Mouse (Mus musculus): ENCODE data around the gene Btn2a2. TPM values are rescaled to one million over a fixed set of nuclear protein-coding genes. Genes with fewer than 3 reads are reported as not detected.
A peak's percentile ranks its signal among the peaks of the same experiment; 100 is the strongest.

Gene Btn2a2
- polyA plus RNA-seq, 1 experiment from 2014 or later: not detected

DNA sequence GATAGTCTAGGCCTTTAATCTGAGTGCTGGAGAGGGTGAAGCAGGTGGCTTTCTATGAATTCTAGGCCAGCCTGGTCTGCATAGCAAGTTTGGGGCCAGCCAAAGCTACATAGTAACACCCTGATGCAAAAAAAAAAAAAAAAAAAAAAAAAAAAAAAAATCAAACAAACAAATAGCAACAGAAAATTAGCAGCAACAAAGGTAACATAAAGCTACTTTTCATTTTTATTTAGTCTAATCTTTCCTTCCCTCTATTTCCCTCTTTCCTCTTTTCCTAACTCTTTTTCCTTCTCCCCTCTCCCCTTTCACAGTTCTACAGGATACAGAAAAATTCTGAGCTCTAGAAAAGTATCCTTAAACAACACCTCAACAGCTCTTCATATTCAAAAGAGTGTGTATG, 26.0 kb downstream of the Btn2a2 start:
- H3K4me3 ChIP-seq (replicated peaks): no peak overlapping the region
- H3K4me2 ChIP-seq: no peak overlapping the region
- peaks cover 79% of the 10 kb centered on the region for H3K4me1 ChIP-seq (replicated peaks)
- DNase-seq (no peak), ATAC-seq (ENCODE audit: low read depth) (no peak)
- no peaks in the 10 kb centered on the region for H3K27me3 ChIP-seq
- H3K9me3 ChIP-seq (replicated peaks): no peaks in the 10 kb centered on the region
- no peak overlapping the region for H3K9ac ChIP-seq
- H3K27ac ChIP-seq: no peak overlapping the region
- no peaks in the 10 kb centered on the region for H3K36me3 ChIP-seq

- Histone ChIP-seq H3K4me1 (replicated peaks) (peaks cover 83% of the 10 kb centered on the region), H3K9ac (no peak overlapping the region), H3K4me3 (replicated peaks) (no peak overlapping the region)
Measured at GRCm38 (mm10) chr13:23462063-23462462, 26.6 kb downstream of the Btn2a2 start.

GRCm38 (mm10) chr13:23459264-23459846, 29.3 kb downstream of the Btn2a2 start:
- H3K4me2 ChIP-seq: peak overlapping the region; percentile 68
- H3K27me3 ChIP-seq: no peaks in the 10 kb centered on the region
- H3K4me1 ChIP-seq (replicated peaks): peaks cover 71% of the 10 kb centered on the region
- WGBS (ENCODE audit: insufficient replicate concordance): 5% methylated on average over 15 of the region's 15 CpGs
- peak overlapping the region; percentile 42 for H3K4me3 ChIP-seq (replicated peaks)
- no peaks in the 10 kb centered on the region for H3K9me3 ChIP-seq (replicated peaks)
- peak overlapping the region; percentile 95 for H3K27ac ChIP-seq
- DNase-seq (peak; percentile 79), ATAC-seq (ENCODE audit: low read depth) (peak; percentile 96)
- H3K36me3 ChIP-seq: no peaks in the 10 kb centered on the region
- H3K9ac ChIP-seq: peak overlapping the region; percentile 68

More at GRCm38 (mm10) chr13:23462063-23462462, 26.6 kb downstream of the Btn2a2 start:
- ATAC-seq (ENCODE audit: low read depth) (no peak), DNase-seq (no peak)
- H3K9me3 ChIP-seq (replicated peaks): no peaks in the 10 kb centered on the region
- no peaks in the 10 kb centered on the region for H3K27me3 ChIP-seq
- H3K27ac ChIP-seq: no peak overlapping the region; the same call in 1 of the 2 replicates
- WGBS (ENCODE audit: insufficient replicate concordance): 64% methylated on average over 4 of the region's 4 CpGs
- H3K4me2 ChIP-seq: no peak overlapping the region
- H3K36me3 ChIP-seq: no peaks in the 10 kb centered on the region

DNA sequence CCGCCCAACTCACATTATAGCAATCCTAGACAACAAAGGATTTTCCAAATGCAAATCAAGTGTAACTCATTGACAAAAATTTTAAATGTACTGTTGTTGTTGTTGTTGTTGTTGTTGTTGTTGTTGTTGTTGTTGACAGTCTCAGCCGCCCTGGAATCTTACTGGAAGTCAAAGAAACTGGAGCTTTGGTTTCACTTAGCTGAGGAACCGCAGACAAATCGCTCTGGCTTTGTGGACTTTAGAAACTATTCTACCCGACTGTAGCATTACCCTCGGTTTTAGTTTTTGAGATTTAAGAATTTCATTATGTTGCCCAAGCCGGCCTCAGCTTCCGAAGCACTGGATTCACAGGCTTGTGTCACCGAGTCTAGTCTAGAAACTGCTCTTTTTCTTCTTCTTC, 34.7 kb downstream of the Btn2a2 start:
- Histone ChIP-seq H3K27me3 (no peaks in the 10 kb centered on the region), H3K36me3 (no peaks in the 10 kb centered on the region), H3K9me3 (replicated peaks) (no peaks in the 10 kb centered on the region), H3K4me2 (peak overlapping the region; percentile 65), H3K4me3 (replicated peaks) (peak overlapping the region; percentile 77), H3K4me1 (replicated peaks) (peaks cover 53% of the 10 kb centered on the region), H3K27ac (peak overlapping the region; percentile 91), H3K9ac (peak overlapping the region; percentile 85)
- ATAC-seq (ENCODE audit: low read depth): no peak
- DNase-seq: no peak
- WGBS (ENCODE audit: insufficient replicate concordance): 1% methylated on average over 9 of the region's 9 CpGs

DNA sequence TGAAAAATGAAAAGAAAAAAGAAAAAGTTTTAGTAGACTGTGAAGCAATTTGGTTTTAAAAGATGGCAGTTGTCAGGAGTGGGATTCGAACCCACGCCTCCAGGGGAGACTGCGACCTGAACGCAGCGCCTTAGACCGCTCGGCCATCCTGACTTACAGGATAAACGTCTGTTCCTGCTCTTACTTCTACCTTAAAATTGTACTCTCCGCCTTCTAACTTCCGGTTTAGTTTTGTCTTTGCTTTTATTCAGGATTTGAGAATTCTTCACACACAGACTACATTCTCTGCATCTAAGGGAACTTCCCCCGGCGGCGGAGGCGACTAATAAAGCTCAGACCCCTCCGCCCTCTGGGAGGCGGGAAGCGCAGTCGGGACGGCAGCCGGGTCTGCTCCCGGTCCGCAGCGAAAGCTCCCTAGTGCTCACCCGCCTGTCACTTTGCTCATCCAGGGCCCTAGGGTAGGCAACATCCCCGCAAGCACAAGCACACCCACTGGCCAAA, 35.2 kb downstream of the Btn2a2 start:
- Histone ChIP-seq H3K9ac (peak overlapping the region; percentile 85), H3K9me3 (replicated peaks) (no peaks in the 10 kb centered on the region), H3K4me3 (replicated peaks) (peak overlapping the region; percentile 77), H3K27me3 (no peaks in the 10 kb centered on the region), H3K27ac (peak overlapping the region; percentile 91), H3K4me1 (replicated peaks) (peaks cover 53% of the 10 kb centered on the region), H3K4me2 (peak overlapping the region; percentile 65), H3K36me3 (no peaks in the 10 kb centered on the region)
- ATAC-seq (ENCODE audit: low read depth) (peak; percentile 83), DNase-seq (peak; percentile 78)
- under 1% methylated on average over 25 of the region's 25 CpGs for WGBS (ENCODE audit: insufficient replicate concordance)

- Histone ChIP-seq H3K4me1 (replicated peaks) (peaks cover 44% of the 10 kb centered on the region), H3K27me3 (no peaks in the 10 kb centered on the region), H3K36me3 (no peaks in the 10 kb centered on the region), H3K9ac (peak overlapping the region; percentile 70), H3K9me3 (replicated peaks) (no peaks in the 10 kb centered on the region), H3K27ac (peak overlapping the region; percentile 87), H3K4me2 (peak overlapping the region; percentile 73), H3K4me3 (replicated peaks) (peak overlapping the region; percentile 62)
- under 1% methylated on average over 15 of the region's 15 CpGs for WGBS (ENCODE audit: insufficient replicate concordance)
- peak; percentile 86 for DNase-seq
- ATAC-seq (ENCODE audit: low read depth): peak; percentile 50
Measured at GRCm38 (mm10) chr13:23450398-23450797, 38.3 kb downstream of the Btn2a2 start.

GRCm38 (mm10) chr13:23449235-23450095, 39.2 kb downstream of the Btn2a2 start:
- peak; percentile 32 for ATAC-seq (ENCODE audit: low read depth)
- H3K9ac ChIP-seq: peak overlapping the region; percentile 70
- peak overlapping the region; percentile 87 for H3K27ac ChIP-seq
- no peaks in the 10 kb centered on the region for H3K36me3 ChIP-seq
- H3K4me3 ChIP-seq (replicated peaks): peak overlapping the region; percentile 62
- DNase-seq: peak; percentile 72
- no peaks in the 10 kb centered on the region for H3K9me3 ChIP-seq (replicated peaks)
- peak overlapping the region; percentile 73 for H3K4me2 ChIP-seq
- WGBS (ENCODE audit: insufficient replicate concordance): under 1% methylated on average over 24 of the region's 24 CpGs
- peaks cover 49% of the 10 kb centered on the region for H3K4me1 ChIP-seq (replicated peaks)
- H3K27me3 ChIP-seq: no peaks in the 10 kb centered on the region

DNA sequence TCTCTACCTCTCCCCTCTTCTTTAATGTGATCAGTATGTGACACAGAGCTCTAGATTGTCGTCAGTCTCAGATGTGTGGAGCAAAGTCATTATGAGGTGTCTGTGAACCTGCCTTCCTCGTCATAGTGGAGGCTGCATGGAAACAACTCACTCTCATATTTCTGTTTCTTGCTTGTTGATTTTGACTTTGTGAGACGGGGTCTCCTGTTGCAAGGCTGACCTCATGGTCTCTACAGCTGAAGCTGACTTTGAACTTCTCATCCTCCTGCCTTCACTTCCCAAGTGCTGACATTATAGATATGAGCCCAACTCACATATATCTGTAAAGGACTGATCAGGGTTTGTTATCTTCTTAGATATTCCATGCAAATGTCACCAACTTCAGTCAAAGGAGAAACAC, 39.9 kb downstream of the Btn2a2 start:
- H3K9ac ChIP-seq: peak overlapping the region; percentile 70
- peak overlapping the region; percentile 62 for H3K4me3 ChIP-seq (replicated peaks)
- peaks cover 56% of the 10 kb centered on the region for H3K4me1 ChIP-seq (replicated peaks)
- peak overlapping the region; percentile 87 for H3K27ac ChIP-seq
- no peaks in the 10 kb centered on the region for H3K36me3 ChIP-seq
- no peaks in the 10 kb centered on the region for H3K9me3 ChIP-seq (replicated peaks)
- no peak for DNase-seq
- 20% methylated on average over 3 of the region's 3 CpGs for WGBS (ENCODE audit: insufficient replicate concordance)
- H3K4me2 ChIP-seq: peak overlapping the region; percentile 73
- ATAC-seq (ENCODE audit: low read depth): no peak
- H3K27me3 ChIP-seq: no peaks in the 10 kb centered on the region

DNA sequence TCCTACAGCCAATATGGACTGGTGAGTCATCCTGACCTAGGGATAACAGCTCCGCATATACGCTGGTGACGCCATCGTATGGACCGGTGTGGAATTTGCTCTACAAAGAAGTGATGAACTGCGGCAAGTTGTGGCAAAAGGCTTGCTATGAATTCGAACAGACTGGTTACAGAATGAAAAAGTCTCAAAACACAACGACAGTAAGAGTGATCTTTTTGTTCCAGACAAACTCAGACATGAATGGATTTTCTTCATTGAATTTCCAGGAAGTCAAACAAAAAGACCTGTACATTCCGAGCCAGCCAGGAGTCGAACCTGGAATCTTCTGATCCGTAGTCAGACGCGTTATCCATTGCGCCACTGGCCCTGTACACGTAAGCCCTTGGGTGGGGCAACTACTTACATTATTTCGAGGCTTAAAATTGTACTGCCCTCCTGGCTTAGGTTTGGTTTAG, 42.1 kb downstream of the Btn2a2 start:
- Histone ChIP-seq H3K4me2 (peak overlapping the region; percentile 90), H3K9me3 (replicated peaks) (no peaks in the 10 kb centered on the region), H3K36me3 (no peaks in the 10 kb centered on the region), H3K9ac (peak overlapping the region; percentile 73), H3K27ac (peak overlapping the region; percentile 84), H3K4me1 (replicated peaks) (peaks cover 48% of the 10 kb centered on the region), H3K4me3 (replicated peaks) (peak overlapping the region; percentile 78), H3K27me3 (no peaks in the 10 kb centered on the region)
- ATAC-seq (ENCODE audit: low read depth): peak; percentile 37
- peak; percentile 83 for DNase-seq
- WGBS (ENCODE audit: insufficient replicate concordance): under 1% methylated on average over 16 of the region's 16 CpGs

- Histone ChIP-seq H3K9ac (peak overlapping the region; percentile 89), H3K27me3 (no peaks in the 10 kb centered on the region), H3K36me3 (no peaks in the 10 kb centered on the region), H3K4me2 (peak overlapping the region; percentile 90), H3K9me3 (replicated peaks) (no peaks in the 10 kb centered on the region), H3K27ac (peak overlapping the region; percentile 96), H3K4me1 (replicated peaks) (peaks cover 40% of the 10 kb centered on the region), H3K4me3 (replicated peaks) (peak overlapping the region; percentile 78)
- DNase-seq: peak; percentile 84
- peak; percentile 85 for ATAC-seq (ENCODE audit: low read depth)
- WGBS (ENCODE audit: insufficient replicate concordance): under 1% methylated on average over 55 of the region's 55 CpGs
Measured at GRCm38 (mm10) chr13:23445561-23446320, 42.9 kb downstream of the Btn2a2 start.

- H3K4me3 ChIP-seq (replicated peaks): peak overlapping the region; percentile 78
- no peak for DNase-seq
- peak overlapping the region; percentile 89 for H3K9ac ChIP-seq
- H3K9me3 ChIP-seq (replicated peaks): no peaks in the 10 kb centered on the region
- ATAC-seq (ENCODE audit: low read depth): no peak
- H3K27ac ChIP-seq: peak overlapping the region; percentile 96
- no peaks in the 10 kb centered on the region for H3K36me3 ChIP-seq
- H3K27me3 ChIP-seq: no peaks in the 10 kb centered on the region
- H3K4me1 ChIP-seq (replicated peaks): peaks cover 40% of the 10 kb centered on the region
- H3K4me2 ChIP-seq: peak overlapping the region; percentile 90
- WGBS (ENCODE audit: insufficient replicate concordance): 6% methylated on average over 10 of the region's 10 CpGs
Measured at GRCm38 (mm10) chr13:23445156-23445555, 43.5 kb downstream of the Btn2a2 start.

Measured in liver, embryonic 13.5 days (tissue).